Mouse (Mus musculus) thymus, adult 2 months (tissue): ENCODE measurements around the gene Nav1.

ENCODE experiments used
- CTCF ChIP-seq: fragments of 200-500 bp; IDR thresholded peaks from 2 replicates; pipeline ENCODE4 v1.5.1; 2012; ENCODE audit warnings: mild to moderate bottlenecking, control low read depth, low read length, moderate library complexity, borderline replicate concordance; ENCODE audit not compliant: control insufficient read depth, poor library complexity, insufficient read depth; ENCODE audit errors: extremely low read depth
- POLR2A ChIP-seq: fragments of 200-500 bp; IDR thresholded peaks from 2 replicates; pipeline ENCODE4 v1.6.1; 2012; ENCODE audit warnings: mild to moderate bottlenecking, low read length, control low read depth, moderate library complexity; ENCODE audit not compliant: control insufficient read depth, poor library complexity, insufficient read depth; ENCODE audit errors: extremely low read depth

DNA sequence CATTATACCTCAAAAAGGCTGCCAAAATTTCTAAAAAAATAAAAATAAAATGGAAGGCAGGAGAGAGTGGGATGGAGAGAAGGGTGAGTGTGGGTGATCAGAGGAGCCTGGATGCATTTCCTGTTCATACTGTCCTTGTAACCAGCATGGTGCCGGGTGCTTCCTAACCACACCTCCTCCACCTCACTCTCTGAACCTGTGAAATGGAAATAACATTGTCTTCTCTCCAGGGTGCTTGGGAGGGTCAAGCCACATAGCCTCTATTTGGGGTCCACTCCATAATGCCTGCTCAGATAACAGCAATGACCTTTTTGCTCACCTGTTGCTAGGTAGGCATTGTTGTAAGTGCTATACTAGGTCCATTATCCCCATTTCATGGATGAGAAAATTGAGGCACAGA is 32.0 kb upstream of the Nav1 start:
- TF ChIP-seq CTCF: no peak
- TF ChIP-seq POLR2A: no peak
